Mouse (Mus musculus) neural tube, embryonic 11.5 days (tissue): ENCODE measurements around the gene Hoxd3. TPM values are rescaled to one million over a fixed set of nuclear protein-coding genes. Genes with fewer than 3 reads are reported as not detected.

Source experiments
- ATAC-seq: fragments of 200-750 bp; cut with Nextera tagmentation; 2 replicates; pipeline ENCODE4 v1.8.0; 2017; ENCODE audit warnings: moderate number of reproducible peaks, mild to moderate bottlenecking, moderate TSS enrichment, moderate library complexity; ENCODE audit not compliant: insufficient read depth, low FRiP score, low TSS enrichment
- DNase-seq: peaks from one replicate; pipeline ENCODE4 v3.0.0-alpha.2; 2015; ENCODE audit warnings: low spot score
- H3K27ac ChIP-seq: fragments of 300-500 bp; sonication (generic); 2 replicates; pipeline ENCODE4 v1.5.1; 2014; ENCODE audit warnings: low read depth, mild to moderate bottlenecking, low read length
- H3K27me3 ChIP-seq: fragments of 300-500 bp; sonication (generic); 2 replicates; pipeline ENCODE4 v1.6.1; 2014; ENCODE audit warnings: mild to moderate bottlenecking, low read length, mixed read lengths; ENCODE audit not compliant: control insufficient read depth, insufficient read depth
- H3K36me3 ChIP-seq: fragments of 300-500 bp; sonication (generic); 2 replicates; pipeline ENCODE4 v1.6.1; 2014; ENCODE audit warnings: mild to moderate bottlenecking, low read length, moderate library complexity, mixed read lengths; ENCODE audit not compliant: control insufficient read depth, insufficient read depth
- H3K4me1 ChIP-seq: fragments of 300-500 bp; sonication (generic); 2 replicates; pipeline ENCODE4 v1.6.1; 2014; ENCODE audit warnings: low read length, mixed read lengths; ENCODE audit not compliant: control insufficient read depth, insufficient read depth
- H3K4me2 ChIP-seq: fragments of 300-500 bp; sonication (generic); 2 replicates; pipeline ENCODE4 v1.6.1; 2014; ENCODE audit warnings: low read depth, mild to moderate bottlenecking, moderate library complexity
- H3K4me3 ChIP-seq: fragments of 300-500 bp; sonication (generic); 2 replicates; pipeline ENCODE4 v1.5.1; 2014; ENCODE audit warnings: low read depth, low read length
- H3K9ac ChIP-seq: fragments of 300-500 bp; sonication (generic); 2 replicates; pipeline ENCODE4 v1.6.1; 2014; ENCODE audit warnings: mild to moderate bottlenecking, low read length
- H3K9me3 ChIP-seq: fragments of 300-500 bp; sonication (generic); 2 replicates; pipeline ENCODE4 v1.6.1; 2016; ENCODE audit warnings: low read length; ENCODE audit not compliant: control insufficient read depth
- WGBS: fragments of 180-500 bp; shearing (Covaris S2); extraction: QIAGEN DNeasy Blood & Tissue Kit; methylation state at CpG from one replicate; pipeline ENCODE4 v1.1.7; 2014; 5-methylcytosine and 5-hydroxymethylcytosine counted together
- polyA plus RNA-seq: library from polyadenylated mRNA; unstranded; fragments of >200 nt; fragmentation: Nextera tagmentation; extraction: Ambion mirVana; gene quantifications from 2 replicates; pipeline ENCODE4 v1.2.1, GENCODE M21; 2014

Hoxd3 gene
- polyA plus RNA-seq, 1 experiment from 2014 or later: 55.0 TPM

- Histone ChIP-seq H3K27me3 (no peaks in the 10 kb centered on the region), H3K27ac (peak overlapping the region; percentile 99), H3K4me3 (peak overlapping the region; percentile 48), H3K9me3 (no peaks in the 10 kb centered on the region), H3K9ac (peak overlapping the region; percentile 95), H3K4me2 (peak overlapping the region; percentile 91), H3K36me3 (no peaks in the 10 kb centered on the region), H3K4me1 (peaks cover 76% of the 10 kb centered on the region)
- ATAC-seq (no peak), DNase-seq (peak; percentile 33)
- WGBS: 4% methylated on average over 15 of the region's 15 CpGs
Observed at GRCm38 (mm10) chr2:74736688-74737577, 25.2 kb downstream of the Hoxd3 start.

- peaks cover 72% of the 10 kb centered on the region for H3K4me1 ChIP-seq
- peak overlapping the region; percentile 48 for H3K4me3 ChIP-seq
- H3K36me3 ChIP-seq: no peaks in the 10 kb centered on the region
- H3K4me2 ChIP-seq: peak overlapping the region; percentile 91
- WGBS: 3% methylated on average over 7 of the region's 7 CpGs
- DNase-seq (peak; percentile 58), ATAC-seq (no peak)
- H3K27me3 ChIP-seq: no peaks in the 10 kb centered on the region
- no peaks in the 10 kb centered on the region for H3K9me3 ChIP-seq
- peak overlapping the region; percentile 95 for H3K9ac ChIP-seq
- peak overlapping the region; percentile 99 for H3K27ac ChIP-seq
Observed at GRCm38 (mm10) chr2:74737578-74738070, 25.9 kb downstream of the Hoxd3 start.

- peak overlapping the region; percentile 48 for H3K4me3 ChIP-seq
- no peaks in the 10 kb centered on the region for H3K27me3 ChIP-seq
- peak overlapping the region; percentile 99 for H3K27ac ChIP-seq
- no peaks in the 10 kb centered on the region for H3K36me3 ChIP-seq
- H3K9me3 ChIP-seq: no peaks in the 10 kb centered on the region
- peaks cover 75% of the 10 kb centered on the region for H3K4me1 ChIP-seq
- peak overlapping the region; percentile 95 for H3K9ac ChIP-seq
- peak overlapping the region; percentile 91 for H3K4me2 ChIP-seq
- ATAC-seq (no peak), DNase-seq (peak; percentile 76)
- WGBS: under 1% methylated on average over 20 of the region's 20 CpGs
Observed at GRCm38 (mm10) chr2:74738623-74739475, 27.1 kb downstream of the Hoxd3 start.

GRCm38 (mm10) chr2:74739476-74739800 lies 27.7 kb downstream of the Hoxd3 start:
- peaks cover 77% of the 10 kb centered on the region for H3K4me1 ChIP-seq
- H3K4me3 ChIP-seq: peak overlapping the region; percentile 48

GRCm38 (mm10) chr2:74739869-74740268 lies 28.1 kb downstream of the Hoxd3 start:
- peak overlapping the region; percentile 95 for H3K9ac ChIP-seq
- H3K27me3 ChIP-seq: no peaks in the 10 kb centered on the region
- H3K4me2 ChIP-seq: peak overlapping the region; percentile 91

More at GRCm38 (mm10) chr2:74739476-74739800, 27.7 kb downstream of the Hoxd3 start:
- ATAC-seq (no peak), DNase-seq (no peak)
- Histone ChIP-seq H3K4me2 (peak overlapping the region; percentile 91), H3K9ac (peak overlapping the region; percentile 95), H3K27ac (peak overlapping the region; percentile 99), H3K36me3 (peaks cover 2% of the 10 kb centered on the region), H3K9me3 (no peaks in the 10 kb centered on the region), H3K27me3 (no peaks in the 10 kb centered on the region)
- WGBS: 7% methylated on average over 2 of the region's 2 CpGs

GRCm38 (mm10) chr2:74740311-74741091 lies 28.8 kb downstream of the Hoxd3 start:
- H3K9me3 ChIP-seq: no peaks in the 10 kb centered on the region
- H3K4me3 ChIP-seq: peak overlapping the region; percentile 48
- peak overlapping the region; percentile 95 for H3K9ac ChIP-seq
- peaks cover 2% of the 10 kb centered on the region for H3K36me3 ChIP-seq
- ATAC-seq: peak; percentile 43
- peak overlapping the region; percentile 91 for H3K4me2 ChIP-seq
- WGBS: under 1% methylated on average over 43 of the region's 43 CpGs
- H3K27ac ChIP-seq: peak overlapping the region; percentile 99
- peaks cover 79% of the 10 kb centered on the region for H3K4me1 ChIP-seq
- DNase-seq: peak; percentile 83
- no peaks in the 10 kb centered on the region for H3K27me3 ChIP-seq

More at GRCm38 (mm10) chr2:74739869-74740268, 28.1 kb downstream of the Hoxd3 start:
- no peaks in the 10 kb centered on the region for H3K9me3 ChIP-seq
- peak overlapping the region; percentile 99 for H3K27ac ChIP-seq
- 1% methylated on average over 14 of the region's 14 CpGs for WGBS
- ATAC-seq (peak; percentile 26), DNase-seq (peak; percentile 64)
- peaks cover 78% of the 10 kb centered on the region for H3K4me1 ChIP-seq
- H3K36me3 ChIP-seq: peaks cover 2% of the 10 kb centered on the region
- H3K4me3 ChIP-seq: peak overlapping the region; percentile 48

GRCm38 (mm10) chr2:74741252-74741978 lies 29.7 kb downstream of the Hoxd3 start:
- Histone ChIP-seq H3K9me3 (no peaks in the 10 kb centered on the region), H3K4me1 (peaks cover 80% of the 10 kb centered on the region), H3K4me2 (no peak overlapping the region; the same call in 1 of the 2 replicates), H3K9ac (peak overlapping the region; percentile 3; the same call in 1 of the 2 replicates), H3K36me3 (peaks cover 2% of the 10 kb centered on the region), H3K27me3 (no peaks in the 10 kb centered on the region), H3K4me3 (no peak overlapping the region), H3K27ac (peak overlapping the region; percentile 99)
- ATAC-seq (peak; percentile 10), DNase-seq (peak; percentile 81)
- WGBS: 19% methylated on average over 2 of the region's 3 CpGs
